Mouse (Mus musculus) hindbrain, embryonic 10.5 days (tissue): Measurements from ENCODE around the gene Alkbh2. TPM values are rescaled to one million over a fixed set of nuclear protein-coding genes. Genes with fewer than 3 reads are reported as not detected.

ENCODE experiments used
- DNase-seq: peaks from one replicate; pipeline ENCODE4 v3.0.0-alpha.2; 2017; ENCODE audit warnings: low spot score
- H3K27ac ChIP-seq: fragments of 300-500 bp; sonication (generic); 2 replicates; pipeline ENCODE4 v1.5.1; 2016; ENCODE audit warnings: mild to moderate bottlenecking, moderate library complexity
- H3K27me3 ChIP-seq: fragments of 300-500 bp; sonication (generic); 2 replicates; pipeline ENCODE4 v1.6.1; 2016; ENCODE audit warnings: mild to moderate bottlenecking; ENCODE audit not compliant: poor library complexity, insufficient read depth, severe bottlenecking
- H3K36me3 ChIP-seq: fragments of 300-500 bp; sonication (generic); 2 replicates; pipeline ENCODE4 v1.6.1; 2016; ENCODE audit warnings: mild to moderate bottlenecking, moderate library complexity
- H3K4me1 ChIP-seq: fragments of 300-500 bp; sonication (generic); replicated peaks from 2 replicates; pipeline ENCODE4 v1.6.1; 2016; ENCODE audit warnings: mild to moderate bottlenecking
- H3K4me3 ChIP-seq: fragments of 300-500 bp; sonication (generic); 2 replicates; pipeline ENCODE4 v1.5.1; 2016; ENCODE audit warnings: mild to moderate bottlenecking, moderate library complexity
- H3K9me3 ChIP-seq: fragments of 300-500 bp; sonication (generic); 2 replicates; pipeline ENCODE4 v1.6.1; 2016; ENCODE audit warnings: mild to moderate bottlenecking, moderate library complexity
- WGBS: fragments of 180-500 bp; shearing (Covaris S2); methylation state at CpG from one replicate; pipeline ENCODE4 v1.1.7; 2016; 5-methylcytosine and 5-hydroxymethylcytosine counted together
- polyA plus RNA-seq: library from polyadenylated mRNA; unstranded; fragments of >200 nt; fragmentation: Nextera tagmentation; extraction: Ambion mirVana; gene quantifications from 2 replicates; pipeline ENCODE4 v1.2.1, GENCODE M21; 2016

Gene Alkbh2
- polyA plus RNA-seq, 1 experiment from 2014 or later: 13.1 TPM

- Histone ChIP-seq H3K27ac (no peak overlapping the region), H3K4me1 (no peaks in the 10 kb centered on the region), H3K36me3 (peaks cover 98% of the 10 kb centered on the region), H3K4me3 (no peak overlapping the region), H3K9me3 (no peaks in the 10 kb centered on the region), H3K27me3 (no peaks in the 10 kb centered on the region)
- DNase-seq: no peak
- 86% methylated on average over 6 of the region's 6 CpGs for WGBS
Measured at GRCm38 (mm10) chr5:114113334-114113733, 14.7 kb downstream of the Alkbh2 start.

- H3K36me3 ChIP-seq: peaks cover 91% of the 10 kb centered on the region
- H3K9me3 ChIP-seq: no peaks in the 10 kb centered on the region
- H3K4me1 ChIP-seq: peaks cover 2% of the 10 kb centered on the region
- no peak overlapping the region for H3K27ac ChIP-seq
- H3K4me3 ChIP-seq: no peak overlapping the region
- WGBS: 83% methylated on average over 16 of the region's 16 CpGs
- no peak for DNase-seq
- no peaks in the 10 kb centered on the region for H3K27me3 ChIP-seq
Measured at GRCm38 (mm10) chr5:114106391-114106935, 21.6 kb downstream of the Alkbh2 start.

- WGBS: 88% methylated on average over 1 of the region's 1 CpGs
- Histone ChIP-seq H3K9me3 (no peaks in the 10 kb centered on the region), H3K36me3 (peaks cover 54% of the 10 kb centered on the region), H3K27ac (no peak overlapping the region), H3K27me3 (no peaks in the 10 kb centered on the region), H3K4me3 (no peak overlapping the region), H3K4me1 (peaks cover 18% of the 10 kb centered on the region)
- no peak for DNase-seq
Measured at GRCm38 (mm10) chr5:114102807-114103206, 25.2 kb downstream of the Alkbh2 start.

- DNase-seq: no peak
Measured at GRCm38 (mm10) chr5:114101873-114102272, 26.1 kb downstream of the Alkbh2 start.

GRCm38 (mm10) chr5:114100390-114101099, 27.5 kb downstream of the Alkbh2 start:
- peak overlapping the region; percentile 94 for H3K27ac ChIP-seq
- peaks cover 18% of the 10 kb centered on the region for H3K4me1 ChIP-seq
- no peak for DNase-seq
- WGBS: 2% methylated on average over 64 of the region's 64 CpGs
- no peaks in the 10 kb centered on the region for H3K27me3 ChIP-seq
- H3K4me3 ChIP-seq: peak overlapping the region; percentile 95
- no peaks in the 10 kb centered on the region for H3K9me3 ChIP-seq
- H3K36me3 ChIP-seq: peaks cover 32% of the 10 kb centered on the region

More at GRCm38 (mm10) chr5:114101873-114102272, 26.1 kb downstream of the Alkbh2 start:
- WGBS: 87% methylated on average over 4 of the region's 4 CpGs
- Histone ChIP-seq H3K4me3 (no peak overlapping the region), H3K4me1 (peaks cover 18% of the 10 kb centered on the region), H3K36me3 (peaks cover 45% of the 10 kb centered on the region), H3K9me3 (no peaks in the 10 kb centered on the region), H3K27me3 (no peaks in the 10 kb centered on the region), H3K27ac (no peak overlapping the region)

GRCm38 (mm10) chr5:114099709-114100389, 28.2 kb downstream of the Alkbh2 start:
- Histone ChIP-seq H3K36me3 (peaks cover 25% of the 10 kb centered on the region), H3K27ac (peak overlapping the region; percentile 94), H3K4me3 (peak overlapping the region; percentile 95), H3K27me3 (no peaks in the 10 kb centered on the region), H3K4me1 (peaks cover 18% of the 10 kb centered on the region), H3K9me3 (no peaks in the 10 kb centered on the region)
- 6% methylated on average over 37 of the region's 37 CpGs for WGBS
- DNase-seq: peak; percentile 93

GRCm38 (mm10) chr5:114091057-114091807, 36.8 kb downstream of the Alkbh2 start, which contains the start of gene Svop:
TSS of gene Svop (minus strand) at chr5:114091570.
- peak within 1 kb of the TSS; percentile 57 for H3K4me3 ChIP-seq
- peaks cover 18% of the 10 kb centered on the region for H3K4me1 ChIP-seq
- 3% methylated on average over 40 of the region's 40 CpGs for WGBS
- H3K36me3 ChIP-seq: no peaks in the 10 kb centered on the region
- H3K9me3 ChIP-seq: no peaks in the 10 kb centered on the region
- H3K27me3 ChIP-seq: peaks cover 5% of the 10 kb centered on the region; the same call in 1 of the 2 replicates
- DNase-seq: peak; percentile 89
- peak within 1 kb of the TSS; percentile 89 for H3K27ac ChIP-seq

- H3K4me1 ChIP-seq: peaks cover 18% of the 10 kb centered on the region
- H3K4me3 ChIP-seq: peak overlapping the region; percentile 57
- DNase-seq: no peak
- H3K27me3 ChIP-seq: peaks cover 5% of the 10 kb centered on the region; the same call in 1 of the 2 replicates
- no peaks in the 10 kb centered on the region for H3K36me3 ChIP-seq
- WGBS: 14% methylated on average over 7 of the region's 7 CpGs
- peak overlapping the region; percentile 89 for H3K27ac ChIP-seq
- no peaks in the 10 kb centered on the region for H3K9me3 ChIP-seq
Measured at GRCm38 (mm10) chr5:114090421-114091013, 37.5 kb downstream of the Alkbh2 start.

GRCm38 (mm10) chr5:114087875-114088480, 40.0 kb downstream of the Alkbh2 start:
- no peak overlapping the region for H3K4me3 ChIP-seq
- no peaks in the 10 kb centered on the region for H3K36me3 ChIP-seq
- no peak overlapping the region for H3K27ac ChIP-seq
- H3K9me3 ChIP-seq: no peaks in the 10 kb centered on the region
- WGBS: 80% methylated on average over 12 of the region's 12 CpGs
- DNase-seq: no peak
- H3K4me1 ChIP-seq: peaks cover 18% of the 10 kb centered on the region
- H3K27me3 ChIP-seq: peaks cover 5% of the 10 kb centered on the region; the same call in 1 of the 2 replicates

GRCm38 (mm10) chr5:114085501-114085900, 42.5 kb downstream of the Alkbh2 start:
- Histone ChIP-seq H3K36me3 (no peaks in the 10 kb centered on the region), H3K27ac (no peak overlapping the region), H3K4me1 (peaks cover 7% of the 10 kb centered on the region; the same call in 1 of the 2 replicates), H3K9me3 (no peaks in the 10 kb centered on the region), H3K4me3 (no peak overlapping the region), H3K27me3 (no peaks in the 10 kb centered on the region)
- DNase-seq: no peak
- 78% methylated on average over 14 of the region's 14 CpGs for WGBS

GRCm38 (mm10) chr5:114077009-114077408, 51.0 kb downstream of the Alkbh2 start:
- Histone ChIP-seq H3K4me3 (no peak overlapping the region), H3K27me3 (no peaks in the 10 kb centered on the region), H3K9me3 (no peaks in the 10 kb centered on the region), H3K36me3 (no peaks in the 10 kb centered on the region), H3K4me1 (peaks cover 19% of the 10 kb centered on the region), H3K27ac (no peak overlapping the region; the same call in 1 of the 2 replicates)
- DNase-seq: no peak
- WGBS: 57% methylated on average over 8 of the region's 8 CpGs
